Mouse (Mus musculus): ENCODE data around the gene Hlcs.

The Hlcs gene

DNA sequence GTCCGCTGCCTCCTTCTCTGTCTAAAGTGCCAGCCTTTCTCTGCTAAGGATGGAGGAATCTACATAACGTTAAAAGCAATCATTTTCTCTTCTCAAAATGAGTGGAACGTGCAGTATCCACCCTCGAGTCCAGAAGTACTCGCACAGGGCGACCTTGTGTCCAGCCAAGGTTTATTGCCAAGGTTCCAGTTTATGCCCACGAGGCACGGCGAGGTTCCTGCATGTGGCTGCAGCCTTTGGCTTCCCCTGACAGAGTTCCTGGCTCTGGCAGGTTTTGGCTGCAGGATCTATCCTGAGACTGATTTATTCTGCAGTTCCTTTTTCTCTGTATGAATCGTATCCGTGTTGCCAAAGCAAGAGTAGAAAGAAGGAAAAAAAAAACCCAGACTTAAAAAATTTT, 150.3 kb downstream of the Hlcs start:
- DNase-seq (ENCODE audit: low read depth, low spot score): no peak

DNA sequence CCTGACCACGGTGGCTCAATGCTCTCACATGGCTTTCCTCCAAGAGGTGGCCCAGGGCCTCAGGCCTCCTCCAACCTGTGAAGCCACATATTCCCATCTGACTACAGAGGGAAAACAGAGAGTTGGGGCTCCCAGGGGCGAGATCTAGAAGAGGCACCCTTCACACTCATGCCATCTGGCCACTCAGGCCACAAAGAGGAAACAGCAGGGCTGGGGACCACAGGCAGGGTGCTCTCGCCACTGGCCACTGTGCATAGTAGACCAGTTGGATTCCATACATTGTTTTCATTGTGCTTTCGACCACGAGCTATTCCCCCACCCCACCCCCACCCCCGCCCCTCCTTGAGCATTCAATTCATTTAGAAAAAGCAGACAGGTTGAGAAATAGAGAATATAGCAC, 151.4 kb downstream of the Hlcs start:
- no peak for DNase-seq (ENCODE audit: low read depth, low spot score)

GRCm38 (mm10) chr16:94157819-94158218, 155.6 kb downstream of the Hlcs start:
- DNase-seq (ENCODE audit: low read depth, low spot score): no peak

DNA sequence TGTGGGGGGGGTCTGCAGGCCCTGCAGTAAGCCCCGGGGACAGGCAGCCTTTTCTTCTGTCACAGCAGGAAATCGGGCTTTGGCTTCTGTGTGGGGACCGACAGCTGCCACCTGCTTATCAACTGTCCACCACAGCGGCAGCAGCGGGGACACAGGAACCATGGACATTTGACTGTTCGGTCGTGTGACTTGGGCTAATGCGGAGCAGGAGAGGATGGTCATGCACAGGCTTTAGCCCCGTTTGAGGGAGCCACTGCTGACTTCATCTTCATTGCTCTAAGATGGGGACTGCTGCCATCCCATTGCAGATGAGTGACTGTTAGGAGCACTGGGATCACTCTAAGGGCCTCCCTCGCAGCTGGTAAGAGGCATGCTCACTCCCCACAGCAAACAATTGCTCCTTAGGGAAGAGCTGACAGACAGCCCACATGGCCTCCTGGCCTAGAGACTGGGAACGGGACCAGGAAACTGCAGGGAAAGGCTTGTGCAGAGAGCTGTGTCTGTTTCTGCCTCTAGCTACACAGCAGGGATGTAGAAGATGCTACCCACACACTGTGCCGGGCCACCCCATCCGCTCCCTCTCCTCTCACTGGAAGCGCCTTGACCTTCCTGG, 158.2 kb downstream of the Hlcs start:
- no peak for DNase-seq (ENCODE audit: low read depth, low spot score)

- DNase-seq (ENCODE audit: low read depth, low spot score): no peak
These were observed 163.0 kb downstream of the Hlcs start for GRCm38 (mm10) chr16:94150125-94151103.

- no peak for DNase-seq (ENCODE audit: low read depth, low spot score)
These were observed 165.2 kb downstream of the Hlcs start for GRCm38 (mm10) chr16:94148139-94148538.

DNA sequence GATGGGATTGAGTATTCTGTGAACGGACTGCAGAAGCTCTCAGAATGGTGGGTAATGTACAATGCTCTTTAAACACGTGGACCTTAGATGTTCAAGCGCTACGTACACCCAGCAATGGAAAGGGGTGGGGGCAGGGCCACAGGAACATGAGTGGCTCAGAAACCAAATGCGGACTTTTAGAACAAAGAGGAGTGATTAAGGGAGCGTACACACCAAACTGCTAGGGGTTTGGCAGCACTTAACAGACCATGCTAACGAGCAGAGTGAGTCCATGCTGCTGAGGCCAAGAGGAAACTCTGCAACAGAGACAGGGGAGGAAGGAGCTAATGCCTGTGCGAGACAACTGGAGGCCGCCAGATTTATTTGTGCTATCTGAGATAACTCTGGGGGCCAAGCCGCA, 170.0 kb downstream of the Hlcs start:
- no peak for DNase-seq (ENCODE audit: low read depth, low spot score)

DNA sequence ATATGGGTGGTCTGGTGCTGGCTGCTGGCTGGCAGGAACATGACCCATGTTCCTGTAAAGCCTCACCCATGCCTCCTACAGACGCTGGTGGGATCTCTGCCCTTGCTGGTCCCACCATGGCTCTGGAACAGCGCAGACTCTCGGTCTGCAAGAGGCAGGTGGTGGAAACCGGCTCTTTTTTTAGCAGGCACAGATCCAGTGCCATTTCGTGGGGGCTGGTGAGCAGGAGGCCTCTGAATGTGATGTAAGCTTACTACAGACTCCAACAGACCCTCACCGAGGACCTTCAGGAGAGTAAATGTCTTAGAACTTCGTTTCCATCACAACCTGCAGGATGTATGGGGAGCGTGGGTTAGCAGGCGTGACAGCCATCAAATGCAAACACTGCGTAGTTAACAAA, 172.6 kb downstream of the Hlcs start:
- DNase-seq (ENCODE audit: low read depth, low spot score): no peak

DNA sequence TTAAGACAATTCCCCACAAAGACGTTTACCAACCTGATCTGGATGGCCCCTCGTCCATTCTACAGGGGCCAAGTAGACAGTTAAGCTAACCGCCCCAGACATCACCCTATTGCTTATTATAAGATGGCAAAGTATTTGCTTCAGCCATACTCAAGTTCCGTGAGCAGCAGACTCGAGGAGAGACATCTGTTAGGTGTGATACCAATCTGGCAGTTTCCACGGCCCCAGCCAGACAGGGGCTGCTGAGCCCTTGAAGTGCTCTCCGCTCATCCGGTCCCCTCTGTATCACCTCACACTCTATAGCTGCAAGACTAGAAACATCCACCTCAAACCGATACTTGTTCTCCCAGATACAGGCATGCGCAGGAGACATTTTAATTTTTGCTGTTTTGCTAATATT, 179.2 kb downstream of the Hlcs start:
- no peak for DNase-seq (ENCODE audit: low read depth, low spot score)

DNA sequence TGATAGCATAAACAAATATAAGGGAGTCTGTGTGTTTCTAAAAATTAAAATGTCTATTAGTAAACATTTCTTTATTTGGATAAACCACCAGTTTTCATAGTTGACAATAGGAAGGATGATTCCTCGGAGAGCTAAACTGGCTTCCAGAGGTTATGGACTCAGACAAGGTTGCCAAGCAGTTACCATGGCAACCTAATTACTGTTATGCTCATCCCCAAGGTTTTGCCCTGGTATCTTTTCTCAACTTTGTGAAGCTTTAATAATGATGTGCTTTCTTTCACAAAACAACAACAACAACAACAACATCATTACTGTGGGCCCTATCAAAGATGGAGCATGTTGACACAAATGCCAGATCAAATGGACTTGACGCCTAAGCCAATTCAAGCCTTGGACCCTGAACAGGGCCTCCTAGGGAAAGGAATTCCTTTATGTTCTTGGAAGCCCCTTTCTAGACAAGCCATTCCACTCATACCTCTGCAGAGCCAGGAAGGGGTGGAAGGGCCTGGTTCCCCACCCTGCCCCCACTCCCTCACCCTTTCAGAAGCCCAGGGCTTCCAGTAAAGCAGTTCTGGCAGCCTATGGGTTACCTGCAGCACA, 185.0 kb downstream of the Hlcs start:
- no peak for DNase-seq (ENCODE audit: low read depth, low spot score)

DNA sequence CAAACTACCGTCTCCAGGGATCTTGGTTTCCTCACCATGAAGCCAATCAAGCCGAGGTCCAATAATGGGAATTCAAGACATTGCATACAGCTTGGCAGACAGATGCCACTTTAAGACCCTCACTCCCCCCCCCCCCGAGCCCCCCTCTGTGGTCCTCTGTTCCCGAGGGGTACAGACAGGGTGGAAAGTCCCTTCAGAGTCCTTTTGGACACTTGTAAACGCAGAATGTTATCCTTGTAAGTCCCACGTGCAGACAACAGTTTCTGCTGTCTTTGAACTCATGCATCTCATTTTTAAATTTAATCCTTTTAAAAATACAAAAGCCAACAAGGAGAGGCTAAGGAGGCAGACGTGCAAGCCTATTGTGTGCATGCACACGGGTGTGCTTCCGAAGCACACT, 187.2 kb downstream of the Hlcs start:
- no peak for DNase-seq (ENCODE audit: low read depth, low spot score)

DNA sequence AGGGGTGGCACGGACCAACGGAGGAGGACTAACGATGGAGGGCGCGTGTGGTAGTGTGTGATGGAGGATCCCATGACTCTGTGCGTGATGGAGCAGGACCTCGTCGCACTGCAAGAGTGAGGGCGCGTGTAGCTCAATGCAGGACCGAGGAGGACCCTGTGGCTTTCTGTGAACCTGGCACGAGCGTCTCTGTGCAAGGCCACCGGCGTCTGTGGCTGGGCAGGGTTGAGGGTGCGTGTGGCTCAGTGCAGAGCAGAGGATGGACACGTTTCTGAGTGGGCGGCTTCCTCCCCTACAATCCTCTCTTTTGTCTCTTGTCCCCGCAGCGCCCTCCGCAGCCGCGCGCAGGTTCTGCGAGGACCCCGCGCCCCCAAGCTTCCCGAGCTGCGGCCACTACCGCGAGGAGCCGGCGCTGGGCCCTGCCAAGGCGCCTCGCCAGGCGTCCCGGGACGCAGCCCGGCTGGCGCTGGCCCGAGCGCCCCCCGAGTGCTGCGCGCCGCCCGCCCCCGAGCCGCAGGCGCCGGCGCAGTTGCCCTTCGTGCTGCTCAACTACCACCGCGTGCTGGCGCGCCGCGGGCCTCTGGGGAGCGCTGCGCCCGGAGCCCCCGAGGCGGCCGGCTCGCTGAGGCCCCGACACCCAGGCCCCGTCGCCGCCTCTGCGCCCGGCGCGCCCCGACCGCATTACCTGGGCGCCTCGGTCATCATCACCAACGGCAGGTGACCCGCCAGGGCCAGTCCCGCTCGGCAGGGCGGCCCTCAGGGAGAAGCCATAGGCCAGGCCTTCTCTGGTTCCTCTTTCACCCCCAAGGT, 188.0 kb downstream of the Hlcs start:
- DNase-seq (ENCODE audit: low read depth, low spot score): no peak

- DNase-seq (ENCODE audit: low read depth, low spot score): no peak
These were observed 190.1 kb downstream of the Hlcs start for GRCm38 (mm10) chr16:94123247-94123646.

GRCm38 (mm10) chr16:94122347-94122746, 191.0 kb downstream of the Hlcs start:
- DNase-seq (ENCODE audit: low read depth, low spot score): no peak

DNA sequence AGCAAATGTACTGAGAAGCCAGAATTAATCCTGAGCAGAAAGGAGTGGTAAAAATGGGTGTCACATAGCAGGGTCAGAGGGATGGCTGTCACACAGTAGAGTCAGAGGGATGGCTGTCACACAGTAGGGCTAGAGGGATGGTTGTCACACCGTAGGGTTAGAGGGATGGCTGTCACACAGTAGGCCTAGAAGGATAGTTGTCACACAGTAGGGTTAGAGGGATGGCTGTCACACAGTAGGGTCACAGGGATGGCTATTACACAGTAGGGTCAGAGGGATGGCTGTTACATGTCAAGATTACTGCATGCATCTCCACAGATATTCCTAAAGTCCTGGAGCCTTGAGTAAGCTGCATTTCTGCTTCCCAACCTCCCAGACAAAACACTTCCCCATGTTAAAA, 195.0 kb downstream of the Hlcs start:
- no peak for DNase-seq (ENCODE audit: low read depth, low spot score)

- DNase-seq (ENCODE audit: low read depth, low spot score): no peak
These were observed 196.0 kb downstream of the Hlcs start for GRCm38 (mm10) chr16:94117333-94117732.

- no peak for DNase-seq (ENCODE audit: low read depth, low spot score)
These were observed 198.7 kb downstream of the Hlcs start for GRCm38 (mm10) chr16:94114693-94115092.

DNA sequence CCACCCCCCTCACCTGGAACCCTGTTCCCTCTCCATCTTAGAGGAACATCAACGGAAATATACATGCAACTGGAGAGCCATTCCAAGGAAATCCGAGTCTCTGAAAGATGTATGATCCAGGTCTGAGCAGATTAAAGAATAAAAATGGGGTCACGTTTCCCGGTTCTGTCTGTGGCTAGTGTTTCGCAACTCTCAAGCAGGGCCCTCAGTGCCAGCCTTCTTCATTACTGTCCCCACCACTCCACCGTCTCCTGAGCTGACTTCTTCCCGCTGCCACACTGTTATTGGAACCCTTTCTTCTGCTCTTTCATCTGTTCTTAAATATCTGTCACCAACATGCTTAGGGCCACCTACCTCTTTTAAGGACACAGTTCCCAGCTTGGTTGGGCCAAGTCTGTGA, 200.2 kb downstream of the Hlcs start:
- no peak for DNase-seq (ENCODE audit: low read depth, low spot score)

- DNase-seq (ENCODE audit: low read depth, low spot score): no peak
These were observed 215.5 kb downstream of the Hlcs start for GRCm38 (mm10) chr16:94097724-94098455.

DNA sequence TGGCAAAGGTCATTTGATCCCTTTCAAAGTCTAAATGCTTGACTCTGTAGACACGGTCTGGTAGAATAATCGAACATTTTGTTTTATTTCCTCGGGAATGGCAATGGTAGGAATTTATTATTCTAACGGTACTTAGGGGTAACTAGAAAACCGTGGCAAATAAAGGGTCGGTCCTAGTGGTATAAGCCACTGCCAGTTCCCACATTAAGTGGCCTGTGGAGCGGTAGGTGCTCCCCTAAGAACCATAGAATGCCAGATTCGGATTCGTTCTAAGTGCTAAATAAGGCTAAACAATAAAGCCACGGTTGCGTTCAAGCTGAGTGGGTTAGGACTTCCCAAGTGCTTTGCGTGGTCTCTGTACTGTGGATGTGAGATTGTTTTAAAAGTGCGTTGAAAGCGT, 216.9 kb downstream of the Hlcs start:
- DNase-seq (ENCODE audit: low read depth, low spot score): no peak
